Comparison of ENCODE assay signal across 28 mouse cellular contexts in the genomic region with DNA sequence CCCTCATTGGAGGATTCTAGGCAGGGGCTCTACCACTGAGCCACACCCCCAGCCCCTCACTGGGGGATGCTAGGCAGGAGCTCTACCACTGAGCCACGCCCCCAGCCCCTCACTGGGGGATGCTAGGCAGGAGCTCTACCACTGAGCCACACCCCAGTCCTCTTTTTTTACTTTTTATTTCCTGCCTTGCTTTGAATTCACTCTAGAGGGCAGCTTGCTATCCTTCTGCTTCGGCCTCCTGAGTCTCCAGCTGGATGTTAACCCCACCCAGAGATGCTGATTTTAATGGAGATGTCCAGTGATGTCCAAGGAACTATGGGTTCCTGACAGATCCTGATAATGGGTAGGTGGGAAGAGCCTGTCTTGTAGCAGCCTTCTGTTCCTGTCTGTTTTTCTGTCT. TPM values are rescaled to one million over a fixed set of nuclear protein-coding genes. Genes with fewer than 3 reads are reported as not detected.
DNase-seq lines count a peak whose midpoint lies in the region; ATAC-seq and TF ChIP-seq lines count a peak whose summit lies in the region.
"Had no signal": no experiment of that assay in that cellular context is flagged by ENCODE, and none has a peak within 500 bp of the region (broad histone marks: within the 10 kb centered on the region; RNA-seq: fewer than 3 reads in every experiment).

No protein-coding gene starts in this region.

- no peak overlapping the region for H3K4me2 ChIP-seq in intestine, postnatal 0 days (replicated peaks; ENCODE audit: low read depth)
- H3K4me2 ChIP-seq in intestine, embryonic 15.5 days (replicated peaks): no peak overlapping the region
- peak overlapping the region; percentile 25 for H3K4me2 ChIP-seq in myocyte (ENCODE audit: low read depth)
- no peak overlapping the region for H3K4me2 ChIP-seq in hindbrain, embryonic 16.5 days (ENCODE audit: low read length)
- H3K4me2 ChIP-seq: embryonic facial prominence, embryonic 13.5 days; embryonic facial prominence, embryonic 15.5 days; forebrain, embryonic 12.5 days had no signal

- no peaks in the 10 kb centered on the region for H3K27me3 ChIP-seq in intestine, postnatal 0 days (replicated peaks; ENCODE audit: control insufficient read depth, insufficient read depth, low read length)
- H3K27me3 ChIP-seq in intestine, embryonic 15.5 days (replicated peaks): no peaks in the 10 kb centered on the region
- H3K27me3 ChIP-seq in myocyte (ENCODE audit: control insufficient read depth, insufficient read depth, insufficient read length): no peaks in the 10 kb centered on the region
- H3K27me3 ChIP-seq in hindbrain, embryonic 16.5 days (replicated peaks; ENCODE audit: control insufficient read depth, insufficient read depth, low read length): no peaks in the 10 kb centered on the region; the same call in 1 of the 2 replicates
- H3K27me3 ChIP-seq: embryonic facial prominence, embryonic 13.5 days; embryonic facial prominence, embryonic 15.5 days; Patski had no signal

- H3K36me3 ChIP-seq in intestine, postnatal 0 days (ENCODE audit: control insufficient read depth, insufficient read depth): no peaks in the 10 kb centered on the region
- H3K36me3 ChIP-seq in intestine, embryonic 15.5 days: no peaks in the 10 kb centered on the region
- H3K36me3 ChIP-seq in myocyte (ENCODE audit: control insufficient read depth, insufficient read depth): no peaks in the 10 kb centered on the region
- no peaks in the 10 kb centered on the region for H3K36me3 ChIP-seq in hindbrain, embryonic 16.5 days (ENCODE audit: control insufficient read depth, insufficient read depth, low read length)
- H3K36me3 ChIP-seq: embryonic facial prominence, embryonic 13.5 days; embryonic facial prominence, embryonic 15.5 days; forebrain, embryonic 10.5 days; forebrain, embryonic 12.5 days; G1E had no signal

- peak; percentile 82 for DNase-seq in R1 (ENCODE audit: low read depth, low spot score)
- no peak for DNase-seq in thymus, postnatal 4 days
- DNase-seq in thymus, postnatal 36 days: no peak
- DNase-seq: adrenal gland, postnatal 10 days; adrenal gland, postnatal 25 days; cerebellum, adult 11 months; cerebellum, adult 18-20 months; cerebellum, adult 8-10 months; cerebellum, adult 9-11 months; cerebellum, postnatal 14 days; cerebellum, postnatal 36 days; embryo, embryonic 11 days had no signal

- no peak overlapping the region for H3K9ac ChIP-seq in intestine, postnatal 0 days (ENCODE audit: low read depth, low read length)
- H3K9ac ChIP-seq in intestine, embryonic 15.5 days: no peak overlapping the region
- H3K9ac ChIP-seq in hindbrain, embryonic 16.5 days (ENCODE audit: low read depth, low read length): no peak overlapping the region
- H3K9ac ChIP-seq: embryonic facial prominence, embryonic 13.5 days; embryonic facial prominence, embryonic 15.5 days; forebrain, embryonic 12.5 days had no signal

- H3K4me1 ChIP-seq in intestine, postnatal 0 days (replicated peaks; ENCODE audit: control insufficient read depth, insufficient read depth, low read length): no peaks in the 10 kb centered on the region
- H3K4me1 ChIP-seq in intestine, embryonic 15.5 days (replicated peaks): no peaks in the 10 kb centered on the region
- peaks cover 17% of the 10 kb centered on the region for H3K4me1 ChIP-seq in bone marrow macrophage, adult 2 months (ENCODE audit: control insufficient read depth, insufficient read depth, low read length)
- H3K4me1 ChIP-seq in hindbrain, embryonic 16.5 days (ENCODE audit: control insufficient read depth, insufficient read depth, low read depth, low read length): no peaks in the 10 kb centered on the region
- H3K4me1 ChIP-seq: forebrain, embryonic 10.5 days; forebrain, embryonic 12.5 days had no signal

- H3ac ChIP-seq in myocyte (ENCODE audit: control insufficient read depth, insufficient read length): no peak overlapping the region

- WGBS in intestine, postnatal 0 days: 62% methylated on average over 2 of the region's 2 CpGs
- WGBS in intestine, embryonic 15.5 days: 54% methylated on average over 2 of the region's 2 CpGs
- 83% methylated on average over 1 of the region's 2 CpGs for WGBS in hindbrain, embryonic 16.5 days

- H3K4me3 ChIP-seq in intestine, postnatal 0 days (ENCODE audit: low read depth, low read length): no peak overlapping the region
- H3K4me3 ChIP-seq in intestine, embryonic 15.5 days (replicated peaks): no peak overlapping the region
- H3K4me3 ChIP-seq in bone marrow macrophage, adult 2 months (ENCODE audit: insufficient read depth, low read length): no peak overlapping the region
- no peak overlapping the region for H3K4me3 ChIP-seq in myocyte
- no peak overlapping the region for H3K4me3 ChIP-seq in hindbrain, embryonic 16.5 days (ENCODE audit: low read length)
- H3K4me3 ChIP-seq: embryonic facial prominence, embryonic 13.5 days; embryonic facial prominence, embryonic 15.5 days; erythroblast, embryonic 14.5 days; forebrain, embryonic 10.5 days; forebrain, embryonic 12.5 days had no signal

- H3K27ac ChIP-seq in intestine, postnatal 0 days (ENCODE audit: low read depth, low read length): no peak overlapping the region
- H3K27ac ChIP-seq in intestine, embryonic 15.5 days: no peak overlapping the region
- H3K27ac ChIP-seq in bone marrow macrophage, adult 2 months (ENCODE audit: insufficient read depth, low read depth, low read length): no peak overlapping the region
- H3K27ac ChIP-seq in hindbrain, embryonic 16.5 days (ENCODE audit: low read depth, low read length): no peak overlapping the region
- H3K27ac ChIP-seq: embryonic facial prominence, embryonic 13.5 days; embryonic facial prominence, embryonic 15.5 days; forebrain, embryonic 10.5 days; forebrain, embryonic 12.5 days had no signal

- TF ChIP-seq POLR2A in bone marrow macrophage, adult 2 months (IDR thresholded peaks at IDR 0.05; ENCODE audit: borderline replicate concordance, low read depth, low read length): no peak
- no peak for TF ChIP-seq POLR2A in myocyte (IDR thresholded peaks at IDR 0.05; ENCODE audit: insufficient read length, low read depth)

- 0 out of 2 replicates have a peak, but pooled peaks have one; percentile 9 for TF ChIP-seq CTCF in intestine, postnatal 0 days (IDR thresholded peaks at IDR 0.05; ENCODE audit: low read depth)
- peak; percentile 18; the same call in 1 of the 2 replicates for TF ChIP-seq CTCF in bone marrow macrophage, adult 2 months (IDR thresholded peaks at IDR 0.05; ENCODE audit: low read depth, low read length)

- no peaks in the 10 kb centered on the region for H3K9me3 ChIP-seq in intestine, postnatal 0 days (ENCODE audit: control insufficient read depth)
- no peaks in the 10 kb centered on the region for H3K9me3 ChIP-seq in intestine, embryonic 15.5 days
- H3K9me3 ChIP-seq in hindbrain, embryonic 16.5 days (ENCODE audit: control insufficient read depth, low read length): no peaks in the 10 kb centered on the region
- H3K9me3 ChIP-seq: embryonic facial prominence, embryonic 13.5 days; embryonic facial prominence, embryonic 15.5 days; forebrain, embryonic 10.5 days; forebrain, embryonic 12.5 days; G1E had no signal

- no peaks in the 10 kb centered on the region for H3K79me2 ChIP-seq in myocyte (ENCODE audit: control insufficient read depth, insufficient read depth)

- ATAC-seq in intestine, postnatal 0 days: no peak
- no peak for ATAC-seq in intestine, embryonic 15.5 days
- ATAC-seq in hindbrain, embryonic 16.5 days: no peak
- ATAC-seq: activated CD4-positive, CD25-positive, alpha-beta regulatory T cell, adult 4 months; forebrain, embryonic 14.5 days; forebrain, embryonic 16.5 days; Patski had no signal

TF ChIP-seq in myocyte, 11 proteins besides CTCF, POLR2A, EP300 and RAD21:
- TF ChIP-seq MYOD1 (IDR thresholded peaks at IDR 0.05; ENCODE audit: control insufficient read depth in 1 of 3, insufficient read length in 2 of 3, low read depth in 2 of 3): peak in 1 of 3 experiments; percentile 27
- no peak for TF ChIP-seq E2F4 (IDR thresholded peaks at IDR 0.05; ENCODE audit: insufficient read depth)

RNA-seq across cellular contexts. Expression of a gene that starts 14.3 kb away (rescaled TPM):
- 8.1 and 8.7 TPM in 2 replicates for polyA plus RNA-seq in intestine, postnatal 0 days (2015; fragmentation: Nextera tagmentation; extraction: Ambion mirVana)
- 16.3 and 19.4 TPM in 2 replicates for polyA plus RNA-seq in intestine, embryonic 15.5 days (2015; fragmentation: Nextera tagmentation; extraction: Ambion mirVana)
- 273 and 311 TPM in 2 replicates for polyA plus RNA-seq in bone marrow macrophage, adult 2 months (2012; ENCODE audit: insufficient read depth, insufficient read length, missing spikeins)
- polyA plus RNA-seq in myocyte (2012; fragmentation: generic; extraction: Trizol): 26.9 TPM
- 22.2 and 25.0 TPM in 2 replicates for polyA plus RNA-seq in hindbrain, embryonic 16.5 days (2015; fragmentation: Nextera tagmentation; extraction: Ambion mirVana)

RNA-seq across cellular contexts. Expression of a gene that starts 15.1 kb away (rescaled TPM):
- polyA plus RNA-seq in intestine, postnatal 0 days (2015; fragmentation: Nextera tagmentation; extraction: Ambion mirVana): 0.39 TPM in 1 of 2 replicates, not detected in the other
- 1.4 and 1.9 TPM in 2 replicates for polyA plus RNA-seq in intestine, embryonic 15.5 days (2015; fragmentation: Nextera tagmentation; extraction: Ambion mirVana)
- polyA plus RNA-seq in bone marrow macrophage, adult 2 months (2012; ENCODE audit: insufficient read depth, insufficient read length, missing spikeins): not detected in 2 replicates
- not detected for polyA plus RNA-seq in myocyte (2012; fragmentation: generic; extraction: Trizol)
- 0.25 TPM in 1 of 2 replicates, not detected in the other for polyA plus RNA-seq in hindbrain, embryonic 16.5 days (2015; fragmentation: Nextera tagmentation; extraction: Ambion mirVana)
- polyA plus RNA-seq: activated CD4-positive, CD25-positive, alpha-beta regulatory T cell, adult 4 months; erythroblast, embryonic 14.5 days; forebrain, embryonic 14.5 days; forebrain, embryonic 16.5 days; G1E had no signal

RNA-seq across cellular contexts. Expression of a gene that starts 31.1 kb away (rescaled TPM):
- polyA plus RNA-seq in intestine, postnatal 0 days (2015; fragmentation: Nextera tagmentation; extraction: Ambion mirVana): 18.3 and 21.3 TPM in 2 replicates
- 42.9 and 45.6 TPM in 2 replicates for polyA plus RNA-seq in intestine, embryonic 15.5 days (2015; fragmentation: Nextera tagmentation; extraction: Ambion mirVana)
- not detected in 2 replicates for polyA plus RNA-seq in bone marrow macrophage, adult 2 months (2012; ENCODE audit: insufficient read depth, insufficient read length, missing spikeins)
- polyA plus RNA-seq in myocyte (2012; fragmentation: generic; extraction: Trizol): not detected
- 0.04 TPM in 1 of 2 replicates, not detected in the other for polyA plus RNA-seq in hindbrain, embryonic 16.5 days (2015; fragmentation: Nextera tagmentation; extraction: Ambion mirVana)
- polyA plus RNA-seq: activated CD4-positive, CD25-positive, alpha-beta regulatory T cell, adult 4 months; erythroblast, embryonic 14.5 days; forebrain, embryonic 10.5 days; forebrain, embryonic 12.5 days; forebrain, embryonic 14.5 days; forebrain, embryonic 16.5 days; frontal cortex, adult 2 months; G1E had no signal

RNA-seq across cellular contexts. Expression of a gene that starts 47.0 kb away (rescaled TPM):
- 152 and 169 TPM in 2 replicates for polyA plus RNA-seq in intestine, postnatal 0 days (2015; fragmentation: Nextera tagmentation; extraction: Ambion mirVana)
- polyA plus RNA-seq in intestine, embryonic 15.5 days (2015; fragmentation: Nextera tagmentation; extraction: Ambion mirVana): 231 and 236 TPM in 2 replicates
- 82.8 and 86.7 TPM in 2 replicates for polyA plus RNA-seq in bone marrow macrophage, adult 2 months (2012; ENCODE audit: insufficient read depth, insufficient read length, missing spikeins)
- polyA plus RNA-seq in myocyte (2012; fragmentation: generic; extraction: Trizol): 139 TPM
- polyA plus RNA-seq in hindbrain, embryonic 16.5 days (2015; fragmentation: Nextera tagmentation; extraction: Ambion mirVana): 198 and 210 TPM in 2 replicates

Comparison
In these comparisons a context has a peak if more than half of its experiments do, and no peak if none do; other contexts are left out.
1. RNA of a gene that starts 31.1 kb away (polyA plus RNA-seq): 42.9 to 45.6 TPM in intestine, embryonic 15.5 days and 18.3 to 21.3 TPM in intestine, postnatal 0 days; 0.04 TPM in hindbrain, embryonic 16.5 days, not detected in bone marrow macrophage, adult 2 months and not detected in myocyte (single experiment); every median in the first group is over 10 times any median in the second.